Mouse (Mus musculus): ENCODE results near the gene Zfp958. TPM values are rescaled to one million over a fixed set of nuclear protein-coding genes. Genes with fewer than 3 reads are reported as not detected.

Gene Zfp958
- total and polyA plus RNA-seq, 3 experiments: 10.4 to 38.7 (median 15.6) TPM

DNA sequence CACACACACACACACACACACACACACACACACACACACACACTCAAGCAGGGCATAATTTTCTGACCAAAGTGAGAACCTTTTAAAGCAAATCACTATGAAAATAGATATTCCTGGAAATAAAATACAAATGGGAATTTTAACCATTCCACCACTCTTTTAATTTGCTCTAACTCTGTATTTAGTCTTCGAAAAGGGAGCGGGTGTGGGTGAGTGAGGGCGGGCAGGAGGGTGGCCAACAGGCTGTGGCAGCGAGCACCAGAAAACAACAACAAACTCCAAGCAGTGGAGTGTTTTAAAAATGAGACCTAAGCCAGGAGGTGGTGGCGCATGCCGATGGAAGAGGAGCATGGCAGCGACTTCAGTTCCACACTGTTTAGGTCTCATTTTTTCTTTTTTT, 43.6 kb downstream of the Zfp958 start:
- no peaks in the 10 kb centered on the region for H3K9me3 ChIP-seq (replicated peaks; ENCODE audit: low read length)
- H3K27me3 ChIP-seq (replicated peaks): no peaks in the 10 kb centered on the region
- H3K4me1 ChIP-seq (ENCODE audit: control insufficient read depth in 1 of 2, insufficient read depth in 2 of 2): no peaks in the 10 kb centered on the region
- H3K9ac ChIP-seq (ENCODE audit: insufficient read depth, low read depth): no peak overlapping the region
- H3K79me2 ChIP-seq (replicated peaks; ENCODE audit: control insufficient read depth, extremely low read depth, insufficient read depth, poor library complexity, severe bottlenecking): no peaks in the 10 kb centered on the region
- no peak overlapping the region for H3K4me3 ChIP-seq (replicated peaks in 1 of 3; ENCODE audit: low read depth in 2 of 3, low read length in 2 of 3, poor library complexity in 1 of 3)
- no peak overlapping the region for H3K4me2 ChIP-seq (ENCODE audit: insufficient read depth, low read depth, poor library complexity, severe bottlenecking)
- dilution Hi-C loops (cut with MboI; ENCODE audit: extremely low pct_ligation_motif_present, extremely low pct_unique_long_range_greater_than_20kb, low sequenced_read_pairs) (no loop called here), in situ Hi-C loops (cut with MboI; ENCODE audit: low pct_ligation_motif_present, low pct_unique_long_range_greater_than_20kb, low sequenced_read_pairs) (no loop called here)
- H3K27ac ChIP-seq (ENCODE audit: insufficient read depth, low read depth): no peak overlapping the region
- no peak for TF ChIP-seq CHD1 (IDR thresholded peaks at IDR 0.05; ENCODE audit: low read depth, low read length)
- no peak for TF ChIP-seq HCFC1 (IDR thresholded peaks at IDR 0.05; ENCODE audit: low read depth, low read length)
- no peak for TF ChIP-seq USF1 (IDR thresholded peaks at IDR 0.05; ENCODE audit: low read depth, low read length)
- TF ChIP-seq ETS1 (conservative IDR thresholded peaks at IDR 0.05; ENCODE audit: low read depth, low read length): no peak
- no peak for TF ChIP-seq POLR2AphosphoS2 (IDR thresholded peaks at IDR 0.05; ENCODE audit: low read depth, low read length)
- peak; percentile 55 for DNase-seq (ENCODE audit: extremely low read depth)
- no peaks in the 10 kb centered on the region for H3K36me3 ChIP-seq (replicated peaks in 1 of 2; ENCODE audit: control insufficient read depth in 1 of 2, insufficient read depth in 1 of 2, low read length in 1 of 2)

- Histone ChIP-seq H3K4me1 (ENCODE audit: control insufficient read depth in 1 of 2, insufficient read depth in 2 of 2) (no peaks in the 10 kb centered on the region), H3K9ac (ENCODE audit: insufficient read depth, low read depth) (peak overlapping the region; percentile 78), H3K27ac (ENCODE audit: insufficient read depth, low read depth) (peak overlapping the region; percentile 83), H3K79me2 (replicated peaks; ENCODE audit: control insufficient read depth, extremely low read depth, insufficient read depth, poor library complexity, severe bottlenecking) (peaks cover 13% of the 10 kb centered on the region), H3K9me3 (replicated peaks; ENCODE audit: low read length) (peaks cover 6% of the 10 kb centered on the region), H3K36me3 (replicated peaks in 1 of 2; ENCODE audit: control insufficient read depth in 1 of 2, insufficient read depth in 1 of 2, low read length in 1 of 2) (no peaks in the 10 kb centered on the region), H3K27me3 (replicated peaks) (no peaks in the 10 kb centered on the region), H3K4me3 (replicated peaks in 1 of 3; ENCODE audit: low read depth in 2 of 3, low read length in 2 of 3, poor library complexity in 1 of 3) (peak overlapping the region; percentile 69 to 85 (median 70)), H3K4me2 (ENCODE audit: insufficient read depth, low read depth, poor library complexity, severe bottlenecking) (peak overlapping the region; percentile 93)
- in situ Hi-C loops (cut with MboI; ENCODE audit: low pct_ligation_motif_present, low pct_unique_long_range_greater_than_20kb, low sequenced_read_pairs): loop anchor here (5.0 kb wide), 1 partner anchor 63 kb away; the partner anchor contains the start of gene Zfp958
- TF ChIP-seq ZMIZ1 (IDR thresholded peaks at IDR 0.05; ENCODE audit: low read depth, low read length) (peak; percentile 74; the same call in 1 of the 2 replicates), KAT2A (IDR thresholded peaks at IDR 0.05; ENCODE audit: insufficient replicate concordance, low read length) (0 out of 2 replicates have a peak, but pooled peaks have one; percentile 49), SMC3 (IDR thresholded peaks at IDR 0.05; ENCODE audit: low read depth, low read length) (no peak), CHD2 (IDR thresholded peaks at IDR 0.05; ENCODE audit: low read length) (peak; percentile 82), ETS1 (conservative IDR thresholded peaks at IDR 0.05; ENCODE audit: low read depth, low read length) (peak; percentile 68; the same call in 1 of the 2 replicates), MAFK (IDR thresholded peaks at IDR 0.05; ENCODE audit: insufficient replicate concordance, low read length) (no peak), TBP (conservative IDR thresholded peaks at IDR 0.05; ENCODE audit: low read depth, low read length) (peak; percentile 86), USF2 (conservative IDR thresholded peaks at IDR 0.05; ENCODE audit: low read depth, low read length) (no peak), NELFE (IDR thresholded peaks at IDR 0.05; ENCODE audit: low read depth, low read length) (peak; percentile 35; the same call in 1 of the 2 replicates), TCF12 (IDR thresholded peaks at IDR 0.05; ENCODE audit: low read depth, low read length) (peak; percentile 89), MYC (IDR thresholded peaks at IDR 0.05; ENCODE audit: low read depth, low read length) (peak; percentile 62; the same call in 1 of the 2 replicates), POLR2A (IDR thresholded peaks at IDR 0.05; ENCODE audit: low read depth, low read length) (peak; percentile 86), EP300 (IDR thresholded peaks at IDR 0.05; ENCODE audit: low read length) (0 out of 2 replicates have a peak, but pooled peaks have one; percentile 29), MEF2A (IDR thresholded peaks at IDR 0.05; ENCODE audit: borderline replicate concordance, low read depth, low read length) (peak; percentile 37; the same call in 1 of the 2 replicates), JUND (conservative IDR thresholded peaks at IDR 0.05; ENCODE audit: low read depth, low read length) (no peak), POLR2AphosphoS2 (IDR thresholded peaks at IDR 0.05; ENCODE audit: low read depth, low read length) (0 out of 2 replicates have a peak, but pooled peaks have one; percentile 61), HCFC1 (IDR thresholded peaks at IDR 0.05; ENCODE audit: low read depth, low read length) (peak; percentile 50; the same call in 1 of the 2 replicates), MAZ (IDR thresholded peaks at IDR 0.05; ENCODE audit: low read depth, low read length) (peak; percentile 2; the same call in 1 of the 2 replicates), IRF4 (IDR thresholded peaks at IDR 0.05; ENCODE audit: low read depth, low read length) (peak; percentile 81), ELF1 (IDR thresholded peaks at IDR 0.05; ENCODE audit: low read depth, low read length) (0 out of 2 replicates have a peak, but pooled peaks have one; percentile 27)
- peak; percentile 91 for DNase-seq (ENCODE audit: extremely low read depth)
- dilution Hi-C loops (cut with MboI; ENCODE audit: extremely low pct_ligation_motif_present, extremely low pct_unique_long_range_greater_than_20kb, low sequenced_read_pairs): no loop called here
These were observed 62.4 kb downstream of the Zfp958 start for GRCm38 (mm10) chr8:4675191-4676003.
